Mouse (Mus musculus): Measurements from ENCODE around the gene Lemd1. TPM values are rescaled to one million over a fixed set of nuclear protein-coding genes. Genes with fewer than 3 reads are reported as not detected.
"Not testable (repeated sequence)": the region's sequence is repeated elsewhere in the genome, so short reads cannot be mapped to it uniquely, and the experiment has no call there.

Lemd1 gene
- polyA plus RNA-seq, 1 experiment from 2014 or later = 2.0 TPM

DNA sequence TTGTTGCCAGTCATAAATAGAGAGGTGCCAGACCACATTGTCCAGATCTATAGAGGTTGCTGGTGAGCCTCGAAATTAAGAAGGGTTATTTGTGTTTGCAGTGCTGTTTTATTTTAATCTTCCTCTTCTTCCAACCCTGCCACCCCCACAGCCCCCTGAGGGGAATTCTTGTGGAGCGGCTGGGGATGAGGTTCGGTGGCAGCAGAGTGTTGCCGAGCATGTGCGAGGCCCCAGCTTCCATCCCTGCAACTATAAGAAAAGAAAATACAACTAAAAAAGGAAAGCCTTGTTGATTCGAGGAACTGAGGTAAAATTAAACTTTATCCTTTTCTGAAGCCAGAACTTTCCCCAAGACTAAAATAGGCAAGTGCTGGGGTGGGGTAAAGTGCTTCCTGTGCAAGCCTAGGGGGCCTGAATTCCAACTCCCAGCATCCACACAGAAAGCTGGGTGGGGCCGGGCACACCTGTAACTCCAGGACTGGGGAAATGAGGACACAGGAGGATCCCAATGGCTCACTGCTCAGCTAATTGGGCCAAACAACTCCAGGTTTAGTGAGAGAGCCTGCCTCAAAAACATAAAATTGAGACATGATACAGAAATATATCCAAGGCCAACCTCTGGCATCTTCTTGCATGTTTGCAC is 77.3 kb downstream of the Lemd1 start:
- DNase-seq (ENCODE audit: low spot score) = no peak
- Histone ChIP-seq H3K9me3 (no peaks in the 10 kb centered on the region), H3K4me1 (peaks cover 47% of the 10 kb centered on the region), H3K27ac (replicated peaks) (no peak overlapping the region), H3K27me3 (replicated peaks; ENCODE audit: low read depth, poor library complexity, severe bottlenecking) (no peaks in the 10 kb centered on the region), H3K4me3 (no peak overlapping the region), H3K36me3 (replicated peaks) (no peaks in the 10 kb centered on the region)
- WGBS = 52% methylated on average over 7 of the region's 7 CpGs

DNA sequence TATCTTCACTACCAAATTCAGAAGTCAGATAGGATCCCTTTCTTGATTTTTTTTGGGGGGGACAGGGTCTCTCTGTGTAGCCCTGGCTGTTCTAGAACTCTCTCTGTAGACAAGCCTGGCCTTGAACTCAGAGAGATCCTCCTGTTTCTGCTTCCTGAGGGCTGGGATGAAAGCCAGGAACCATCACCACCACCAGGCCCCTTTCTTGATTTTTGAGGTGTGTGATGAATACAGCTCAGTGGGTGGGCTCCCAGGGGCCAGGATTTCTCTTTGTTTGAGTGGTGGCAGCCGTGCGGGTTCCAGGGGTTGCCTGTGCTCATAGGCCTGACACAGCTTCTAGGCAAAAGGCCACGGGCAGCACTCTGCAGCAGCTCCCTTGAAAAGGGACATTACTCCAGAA is 80.0 kb downstream of the Lemd1 start:
- Histone ChIP-seq H3K27me3 (replicated peaks; ENCODE audit: low read depth, poor library complexity, severe bottlenecking) (no peaks in the 10 kb centered on the region), H3K4me1 (peaks cover 36% of the 10 kb centered on the region), H3K27ac (replicated peaks) (no peak overlapping the region), H3K36me3 (replicated peaks) (no peaks in the 10 kb centered on the region), H3K9me3 (no peaks in the 10 kb centered on the region), H3K4me3 (no peak overlapping the region)
- no peak for DNase-seq (ENCODE audit: low spot score)
- WGBS = 81% methylated on average over 3 of the region's 3 CpGs

GRCm38 (mm10) chr1:132276694-132277093 is 85.5 kb downstream of the Lemd1 start:
- H3K27me3 ChIP-seq (replicated peaks; ENCODE audit: low read depth, poor library complexity, severe bottlenecking) = no peaks in the 10 kb centered on the region
- H3K4me1 ChIP-seq = peaks cover 3% of the 10 kb centered on the region; the same call in 1 of the 2 replicates
- no peak overlapping the region for H3K4me3 ChIP-seq
- no peak overlapping the region for H3K27ac ChIP-seq (replicated peaks)
- no peaks in the 10 kb centered on the region for H3K36me3 ChIP-seq (replicated peaks)
- DNase-seq (ENCODE audit: low spot score) = no peak
- H3K9me3 ChIP-seq = no peaks in the 10 kb centered on the region
- 77% methylated on average over 3 of the region's 3 CpGs for WGBS

GRCm38 (mm10) chr1:132277124-132277523 is 85.9 kb downstream of the Lemd1 start:
- H3K9me3 ChIP-seq = no peaks in the 10 kb centered on the region
- H3K4me3 ChIP-seq = no peak overlapping the region
- no peaks in the 10 kb centered on the region for H3K27me3 ChIP-seq (replicated peaks; ENCODE audit: low read depth, poor library complexity, severe bottlenecking)
- WGBS = 79% methylated on average over 6 of the region's 6 CpGs
- peaks cover 7% of the 10 kb centered on the region for H3K4me1 ChIP-seq
- H3K27ac ChIP-seq (replicated peaks) = no peak overlapping the region
- DNase-seq (ENCODE audit: low spot score) = no peak
- H3K36me3 ChIP-seq (replicated peaks) = no peaks in the 10 kb centered on the region

- H3K4me1 ChIP-seq = peaks cover 20% of the 10 kb centered on the region
- H3K4me3 ChIP-seq; H3K27ac ChIP-seq (replicated peaks); H3K27me3 ChIP-seq (replicated peaks; ENCODE audit: low read depth, poor library complexity, severe bottlenecking); DNase-seq (ENCODE audit: low spot score); H3K36me3 ChIP-seq (replicated peaks); H3K9me3 ChIP-seq: not testable (repeated sequence)
- 70% methylated on average over 6 of the region's 6 CpGs for WGBS
Observed at GRCm38 (mm10) chr1:132280636-132281035, 89.4 kb downstream of the Lemd1 start.

DNA sequence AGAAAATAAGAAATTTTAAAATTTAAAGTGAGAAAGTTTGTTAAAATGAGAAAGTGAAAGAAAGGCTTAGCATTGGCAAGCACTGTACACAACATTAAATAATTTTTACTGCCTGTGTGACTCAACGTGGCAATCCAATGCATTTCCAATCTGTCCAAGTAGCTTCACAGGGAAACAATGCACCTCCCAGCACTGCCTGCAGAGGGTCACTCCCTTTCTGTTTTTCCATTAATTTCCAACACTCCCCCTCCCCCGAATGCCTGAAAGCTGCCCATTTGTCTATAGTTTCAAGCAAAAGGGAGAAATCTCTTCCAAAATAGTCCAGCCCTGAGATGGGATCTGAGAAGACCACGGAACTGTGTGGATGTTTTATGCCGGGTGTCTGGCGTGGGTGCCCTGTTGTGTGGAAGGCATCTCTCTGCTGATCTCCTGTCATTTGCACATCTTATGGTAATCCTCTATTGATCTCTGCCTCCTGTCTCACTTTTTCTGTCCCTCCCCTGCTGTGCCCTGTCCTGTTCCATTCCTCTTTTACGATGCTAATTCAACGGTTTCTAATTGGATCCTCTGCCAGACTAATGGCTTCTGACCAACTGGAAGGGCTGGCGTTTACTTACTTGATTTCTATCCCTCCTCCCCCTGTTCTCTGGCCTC is 90.4 kb downstream of the Lemd1 start:
- Histone ChIP-seq H3K9me3 (no peaks in the 10 kb centered on the region), H3K4me3 (no peak overlapping the region), H3K27me3 (replicated peaks; ENCODE audit: low read depth, poor library complexity, severe bottlenecking) (peaks cover 18% of the 10 kb centered on the region), H3K27ac (replicated peaks) (no peak overlapping the region), H3K36me3 (replicated peaks) (no peaks in the 10 kb centered on the region), H3K4me1 (peaks cover 20% of the 10 kb centered on the region)
- no peak for DNase-seq (ENCODE audit: low spot score)
- WGBS = 21% methylated on average over 8 of the region's 8 CpGs

- Histone ChIP-seq H3K9me3 (no peaks in the 10 kb centered on the region), H3K4me3 (no peak overlapping the region), H3K4me1 (peaks cover 20% of the 10 kb centered on the region), H3K27me3 (replicated peaks; ENCODE audit: low read depth, poor library complexity, severe bottlenecking) (peaks cover 18% of the 10 kb centered on the region), H3K27ac (replicated peaks) (no peak overlapping the region), H3K36me3 (replicated peaks) (no peaks in the 10 kb centered on the region)
- WGBS = 80% methylated on average over 2 of the region's 2 CpGs
- no peak for DNase-seq (ENCODE audit: low spot score)
Observed at GRCm38 (mm10) chr1:132282177-132282536, 90.9 kb downstream of the Lemd1 start.

GRCm38 (mm10) chr1:132283018-132283417 is 91.8 kb downstream of the Lemd1 start:
- 70% methylated on average over 13 of the region's 13 CpGs for WGBS
- no peak for DNase-seq (ENCODE audit: low spot score)
- Histone ChIP-seq H3K9me3 (no peaks in the 10 kb centered on the region), H3K4me3 (no peak overlapping the region), H3K27ac (replicated peaks) (no peak overlapping the region), H3K36me3 (replicated peaks) (no peaks in the 10 kb centered on the region), H3K4me1 (peaks cover 28% of the 10 kb centered on the region), H3K27me3 (replicated peaks; ENCODE audit: low read depth, poor library complexity, severe bottlenecking) (peaks cover 26% of the 10 kb centered on the region)

DNA sequence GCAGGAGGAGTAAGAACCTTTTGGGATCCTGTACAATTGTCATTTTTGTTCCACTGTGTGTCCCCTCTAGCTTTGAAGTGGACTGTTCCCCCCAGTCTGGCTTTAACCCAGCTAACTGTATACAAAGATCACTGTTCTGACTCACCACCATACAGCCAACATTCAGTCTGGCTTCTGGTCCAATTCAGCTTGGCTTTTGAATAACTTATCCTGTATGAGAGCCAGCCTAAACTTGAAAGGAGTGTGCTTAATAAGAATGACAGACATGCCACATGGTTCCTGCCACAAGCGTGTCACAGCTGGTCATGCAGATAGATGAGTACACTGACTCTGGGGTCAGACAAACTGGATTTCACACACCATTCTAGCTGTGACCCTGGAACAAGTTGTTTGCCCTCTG is 95.5 kb downstream of the Lemd1 start:
- no peaks in the 10 kb centered on the region for H3K9me3 ChIP-seq
- no peaks in the 10 kb centered on the region for H3K36me3 ChIP-seq (replicated peaks)
- DNase-seq (ENCODE audit: low spot score) = no peak
- H3K4me1 ChIP-seq = peaks cover 57% of the 10 kb centered on the region
- WGBS = 82% methylated on average over 1 of the region's 1 CpGs
- no peak overlapping the region for H3K27ac ChIP-seq (replicated peaks)
- no peak overlapping the region for H3K4me3 ChIP-seq
- H3K27me3 ChIP-seq (replicated peaks; ENCODE audit: low read depth, poor library complexity, severe bottlenecking) = peaks cover 39% of the 10 kb centered on the region

DNA sequence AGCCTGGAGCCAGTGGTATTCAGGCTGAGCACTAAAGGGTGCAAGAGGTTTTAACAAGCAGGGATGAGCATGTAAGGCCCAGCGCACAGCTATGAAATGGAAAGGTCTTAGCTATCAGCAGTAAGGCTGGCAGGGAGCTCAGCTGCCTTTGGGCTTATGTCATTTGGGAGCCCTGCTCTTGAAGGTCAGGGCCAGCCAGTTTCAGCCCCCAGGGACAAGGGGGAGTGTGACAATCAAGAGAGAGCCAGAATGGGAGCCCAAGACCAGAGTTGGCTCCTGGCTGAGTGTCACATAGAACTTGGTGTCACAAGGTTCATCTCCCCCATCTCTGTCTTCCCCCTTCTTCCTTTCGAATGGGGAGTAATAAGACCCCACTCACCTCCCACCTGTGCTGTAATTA is 96.2 kb downstream of the Lemd1 start:
- H3K4me1 ChIP-seq = peaks cover 57% of the 10 kb centered on the region
- no peaks in the 10 kb centered on the region for H3K9me3 ChIP-seq
- 71% methylated on average over 2 of the region's 2 CpGs for WGBS
- DNase-seq (ENCODE audit: low spot score) = no peak
- no peak overlapping the region for H3K27ac ChIP-seq (replicated peaks)
- peaks cover 39% of the 10 kb centered on the region for H3K27me3 ChIP-seq (replicated peaks; ENCODE audit: low read depth, poor library complexity, severe bottlenecking)
- no peaks in the 10 kb centered on the region for H3K36me3 ChIP-seq (replicated peaks)
- no peak overlapping the region for H3K4me3 ChIP-seq

- peaks cover 60% of the 10 kb centered on the region for H3K4me1 ChIP-seq
- no peak overlapping the region for H3K4me3 ChIP-seq
- 17% methylated on average over 11 of the region's 11 CpGs for WGBS
Observed at GRCm38 (mm10) chr1:132287991-132288451, 96.8 kb downstream of the Lemd1 start.

GRCm38 (mm10) chr1:132289965-132290364 is 98.7 kb downstream of the Lemd1 start:
- no peaks in the 10 kb centered on the region for H3K9me3 ChIP-seq
- H3K27ac ChIP-seq (replicated peaks) = no peak overlapping the region; the same call in 1 of the 2 replicates
- no peak for DNase-seq (ENCODE audit: low spot score)
- WGBS = 80% methylated on average over 6 of the region's 6 CpGs
- no peaks in the 10 kb centered on the region for H3K36me3 ChIP-seq (replicated peaks)
- peaks cover 44% of the 10 kb centered on the region for H3K27me3 ChIP-seq (replicated peaks; ENCODE audit: low read depth, poor library complexity, severe bottlenecking)
- H3K4me3 ChIP-seq = no peak overlapping the region
- peaks cover 56% of the 10 kb centered on the region for H3K4me1 ChIP-seq

More at GRCm38 (mm10) chr1:132287991-132288451, 96.8 kb downstream of the Lemd1 start:
- H3K27ac ChIP-seq (replicated peaks) = no peak overlapping the region
- no peaks in the 10 kb centered on the region for H3K9me3 ChIP-seq
- no peaks in the 10 kb centered on the region for H3K36me3 ChIP-seq (replicated peaks)
- H3K27me3 ChIP-seq (replicated peaks; ENCODE audit: low read depth, poor library complexity, severe bottlenecking) = peaks cover 38% of the 10 kb centered on the region
- no peak for DNase-seq (ENCODE audit: low spot score)
